Mouse (Mus musculus) kidney, adult 2 months (tissue): ENCODE measurements around the gene Zdhhc17. TPM values are rescaled to one million over a fixed set of nuclear protein-coding genes. Genes with fewer than 3 reads are reported as not detected.

Experiments used
- DNase-seq: peaks from one replicate; pipeline ENCODE4 v3.0.0; 2021
- H3K27ac ChIP-seq: fragments of 200-500 bp; 2 replicates; pipeline ENCODE4 v1.5.1; 2012; ENCODE audit warnings: low read depth, low read length, control low read depth, inconsistent platforms; ENCODE audit not compliant: insufficient read depth
- H3K27me3 ChIP-seq: fragments of 200-500 bp; replicated peaks from 2 replicates; pipeline ENCODE4 v1.6.1; 2012; ENCODE audit warnings: mild to moderate bottlenecking, moderate library complexity, low read length, inconsistent platforms; ENCODE audit not compliant: control insufficient read depth, insufficient read depth
- H3K36me3 ChIP-seq: fragments of 200-500 bp; 2 replicates; pipeline ENCODE4 v1.6.1; 2012; ENCODE audit warnings: mild to moderate bottlenecking, moderate library complexity, low read length, inconsistent platforms; ENCODE audit not compliant: control insufficient read depth, insufficient read depth
- H3K4me1 ChIP-seq: fragments of 200-500 bp; 2 replicates; pipeline ENCODE4 v1.6.1; 2011; ENCODE audit warnings: low read length; ENCODE audit not compliant: control insufficient read depth, insufficient read depth
- H3K4me3 ChIP-seq: fragments of 200-500 bp; 2 replicates; pipeline ENCODE4 v1.5.1; 2011; ENCODE audit warnings: mild to moderate bottlenecking, low read depth, low read length, control low read depth; ENCODE audit not compliant: insufficient read depth
- CTCF ChIP-seq: fragments of 200-500 bp; conservative IDR thresholded peaks from 2 replicates; pipeline ENCODE4 v1.5.1; 2011; ENCODE audit warnings: low read depth, mild to moderate bottlenecking, control low read depth, low read length, moderate library complexity, mixed read lengths; ENCODE audit not compliant: insufficient read depth, insufficient read length
- POLR2A ChIP-seq: fragments of 200-500 bp; IDR thresholded peaks from one replicate; pipeline ENCODE4 v1.6.1; 2011; ENCODE audit warnings: low read depth, low read length, control low read depth
- WGBS: fragments of 180-500 bp; shearing (Covaris S2); methylation state at CpG from one replicate; pipeline ENCODE4 v1.1.7; 2018; 5-methylcytosine and 5-hydroxymethylcytosine counted together
- polyA plus RNA-seq: library from polyadenylated mRNA; depleted of rRNA; stranded (reverse); fragments of >200 nt; gene quantifications from 2 replicates; pipeline ENCODE4 v1.2.3, GENCODE M21; 2012; rRNA removed

Zdhhc17 gene
- polyA plus RNA-seq, 1 experiment: 16.5 TPM

DNA sequence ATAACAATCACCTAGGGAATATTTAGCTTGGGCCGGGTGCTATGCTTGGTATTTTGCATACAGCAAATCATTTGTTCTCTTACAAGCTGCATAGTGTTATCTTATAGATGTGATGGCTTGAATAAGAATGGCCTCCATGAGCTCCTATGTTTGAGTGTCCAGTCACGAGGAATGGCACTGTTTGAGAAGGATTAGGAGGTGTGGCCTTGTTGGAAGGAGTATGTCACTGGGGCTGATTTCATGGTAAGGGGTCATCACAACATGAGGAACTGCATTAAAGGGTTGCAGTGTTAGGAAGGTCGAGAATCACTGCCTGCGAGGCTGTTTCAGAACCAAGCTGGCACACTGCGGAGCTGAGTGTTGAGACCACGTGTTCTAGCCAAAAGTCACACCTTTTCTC is 92.4 kb downstream of the Zdhhc17 start:
- WGBS: 99% methylated on average over 6 of the region's 6 CpGs
- Histone ChIP-seq H3K4me1 (peaks cover 9% of the 10 kb centered on the region), H3K27me3 (no peaks in the 10 kb centered on the region), H3K36me3 (no peaks in the 10 kb centered on the region), H3K27ac (no peak overlapping the region), H3K4me3 (no peak overlapping the region)
- TF ChIP-seq POLR2A (no peak), CTCF (no peak)
- no peak for DNase-seq

DNA sequence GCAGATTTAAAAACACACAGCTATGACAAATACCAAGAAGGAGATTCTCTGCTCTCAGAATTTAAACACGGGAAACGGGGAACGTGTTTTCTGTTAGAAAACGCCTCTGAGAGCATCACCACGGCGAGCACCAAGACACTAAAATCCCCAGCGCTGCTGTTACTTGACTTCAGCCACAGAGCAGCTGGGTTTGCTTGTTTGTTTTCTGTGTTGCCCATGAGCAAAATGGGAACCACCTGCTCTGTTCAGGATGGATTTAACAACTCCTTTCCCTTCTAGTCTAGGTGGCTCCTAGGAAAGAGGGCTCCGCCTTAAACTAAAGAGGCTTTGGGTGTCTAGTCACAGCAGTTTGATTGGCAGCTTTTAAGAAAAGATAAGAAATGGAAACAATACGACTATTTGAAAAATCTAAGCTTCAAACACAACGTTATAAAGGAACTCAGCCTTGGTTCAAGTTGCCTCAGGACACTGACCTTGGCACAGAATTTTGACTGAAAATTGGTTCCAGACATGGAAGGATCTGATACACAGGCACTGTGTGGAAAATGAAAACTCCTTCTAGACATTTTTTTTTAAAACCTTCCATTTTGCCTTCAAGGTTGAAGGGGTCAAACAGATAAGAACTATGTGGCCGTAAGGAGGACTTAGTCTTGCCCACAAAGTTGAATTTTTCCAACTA is 93.1 kb downstream of the Zdhhc17 start:
- no peak overlapping the region for H3K27ac ChIP-seq
- 85% methylated on average over 11 of the region's 11 CpGs for WGBS
- H3K4me3 ChIP-seq: no peak overlapping the region

DNA sequence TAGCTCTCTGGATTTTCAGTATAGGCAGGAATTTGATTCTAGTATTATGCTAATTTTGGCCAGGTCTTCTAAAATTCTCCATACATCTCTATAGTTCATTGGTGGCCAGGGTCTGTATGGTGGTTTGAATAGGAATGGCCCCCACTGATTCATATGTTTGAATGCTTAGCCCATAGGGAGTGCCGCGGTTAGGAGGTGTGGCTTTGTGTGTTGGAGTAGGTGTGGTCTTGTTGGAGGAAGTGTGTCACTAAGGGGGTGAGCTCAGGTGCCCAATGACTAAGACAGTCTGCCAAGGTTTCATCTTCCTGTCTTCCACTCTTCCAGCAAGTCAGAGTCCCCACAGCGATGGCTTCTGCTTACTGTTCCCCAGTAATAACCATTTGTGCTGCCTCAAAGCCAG is 106.1 kb downstream of the Zdhhc17 start:
- TF ChIP-seq CTCF: no peak
- no peak for TF ChIP-seq POLR2A
- WGBS: 97% methylated on average over 3 of the region's 3 CpGs
- H3K27me3 ChIP-seq: no peaks in the 10 kb centered on the region
- no peak for DNase-seq
- H3K4me3 ChIP-seq: no peak overlapping the region
- H3K4me1 ChIP-seq: no peaks in the 10 kb centered on the region
- H3K36me3 ChIP-seq: no peaks in the 10 kb centered on the region
- H3K27ac ChIP-seq: no peak overlapping the region

More for the DNA sequence above, 93.1 kb downstream of the Zdhhc17 start:
- TF ChIP-seq POLR2A (no peak), CTCF (no peak)
- Histone ChIP-seq H3K27me3 (no peaks in the 10 kb centered on the region), H3K4me1 (peaks cover 4% of the 10 kb centered on the region), H3K36me3 (no peaks in the 10 kb centered on the region)
- no peak for DNase-seq

DNA sequence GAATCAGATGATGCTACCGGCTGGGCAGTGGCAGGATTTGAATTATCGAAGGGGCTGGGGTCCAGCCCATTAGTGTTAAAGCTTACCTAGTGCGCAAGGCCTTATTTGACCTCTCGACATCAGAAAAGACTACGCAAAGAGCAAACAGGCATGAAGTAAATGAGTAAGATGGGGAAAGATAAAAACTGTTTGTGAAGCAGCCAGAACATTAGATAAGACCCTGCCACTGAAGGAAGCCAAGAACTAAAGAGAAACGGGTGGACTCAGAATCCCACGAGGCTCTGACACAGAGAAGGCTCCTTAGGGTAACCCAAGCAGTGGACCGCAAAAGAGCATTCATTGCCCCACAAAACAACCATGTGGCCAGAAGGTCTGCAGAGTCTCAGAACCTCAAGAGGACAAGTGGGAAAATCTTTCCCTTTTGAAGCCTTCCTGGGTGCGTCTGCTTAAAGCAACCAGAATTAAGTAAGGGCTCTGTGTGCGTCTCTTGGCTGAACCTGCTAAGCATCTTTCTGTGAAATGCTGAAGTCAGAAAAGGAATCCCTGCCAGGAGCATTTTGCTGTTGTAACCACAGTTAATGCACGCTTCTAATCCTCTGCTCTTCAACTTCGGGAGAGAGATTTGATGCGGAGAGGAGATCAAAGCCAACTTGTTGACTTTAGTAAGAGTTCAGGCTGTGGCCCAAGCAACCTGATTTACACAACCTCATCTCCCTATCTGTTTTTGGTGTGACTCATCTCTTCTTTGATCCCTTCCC is 110.0 kb downstream of the Zdhhc17 start:
- H3K36me3 ChIP-seq: no peaks in the 10 kb centered on the region
- 68% methylated on average over 13 of the region's 13 CpGs for WGBS

More for the DNA sequence above, 110.0 kb downstream of the Zdhhc17 start:
- H3K4me3 ChIP-seq: no peak overlapping the region
- no peaks in the 10 kb centered on the region for H3K27me3 ChIP-seq
- no peaks in the 10 kb centered on the region for H3K4me1 ChIP-seq
- no peak for TF ChIP-seq CTCF
- no peak for TF ChIP-seq POLR2A
- DNase-seq: no peak
- H3K27ac ChIP-seq: no peak overlapping the region

Other genes with a start within 250 kb of the Zdhhc17 start
- gene Csrp2, start 90.4 kb downstream of the Zdhhc17 start, polyA plus RNA-seq: 174 and 193 TPM in 2 replicates
- gene Osbpl8, start 154.6 kb upstream of the Zdhhc17 start, polyA plus RNA-seq: 17.1 and 17.6 TPM in 2 replicates